Mouse (Mus musculus) erythroblast, adult 5-6 weeks (primary cell): ENCODE measurements around the gene Acacb. TPM values are rescaled to one million over a fixed set of nuclear protein-coding genes. Genes with fewer than 3 reads are reported as not detected.

Source experiments
- ATAC-seq: replicated peaks from 2 replicates; pipeline ENCODE4 v1.8.0; 2016; ENCODE audit warnings: moderate number of reproducible peaks, mild to moderate bottlenecking, moderate TSS enrichment, inconsistent platforms; ENCODE audit not compliant: poor library complexity, low FRiP score, severe bottlenecking
- total RNA-seq, 2 experiments: library from RNA; stranded (forward) in 1 of 2; stranded (reverse) in 1 of 2; fragments of 150-400 nt in 1 of 2; fragments of 200-764, 138-1000 nt in 1 of 2; gene quantifications; 2 replicates each; pipeline versions ENCODE4 v1.2.3 to v1.2.4; 2015 to 2017; ENCODE audit warnings: low replicate concordance in 2 of 2

Gene Acacb
- total RNA-seq, 2 experiments from 2014 or later, result not detected

DNA sequence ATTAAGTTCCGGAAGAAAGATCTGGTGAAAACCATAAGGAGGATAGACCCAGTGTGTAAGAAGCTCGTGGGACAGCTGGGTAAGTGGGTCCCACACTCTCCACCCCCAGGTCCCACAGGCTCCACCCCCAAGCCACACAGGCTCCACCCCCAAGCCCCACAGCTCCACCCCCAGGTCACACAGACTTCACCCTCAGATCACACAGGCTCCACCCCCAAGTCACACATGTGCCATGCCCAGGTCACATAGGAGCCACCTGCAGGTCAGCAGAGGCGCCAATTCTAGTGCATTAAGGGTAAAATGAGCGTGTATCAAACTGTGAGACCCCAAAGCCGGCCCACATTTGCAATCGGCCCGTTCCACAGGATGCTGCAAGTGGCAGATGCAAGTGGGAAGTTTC, 100.1 kb downstream of the Acacb start:
- ATAC-seq, result no peak

- ATAC-seq, result no peak
Measured at GRCm38 (mm10) chr5:114248174-114248589, 101.8 kb downstream of the Acacb start.

- no peak for ATAC-seq
Measured at GRCm38 (mm10) chr5:114259495-114259894, 113.2 kb downstream of the Acacb start.

GRCm38 (mm10) chr5:114261494-114261893, 115.2 kb downstream of the Acacb start:
- no peak for ATAC-seq

GRCm38 (mm10) chr5:114264030-114264459, 117.7 kb downstream of the Acacb start:
- ATAC-seq, result no peak

- no peak for ATAC-seq
Measured at GRCm38 (mm10) chr5:114264791-114265190, 118.5 kb downstream of the Acacb start.

DNA sequence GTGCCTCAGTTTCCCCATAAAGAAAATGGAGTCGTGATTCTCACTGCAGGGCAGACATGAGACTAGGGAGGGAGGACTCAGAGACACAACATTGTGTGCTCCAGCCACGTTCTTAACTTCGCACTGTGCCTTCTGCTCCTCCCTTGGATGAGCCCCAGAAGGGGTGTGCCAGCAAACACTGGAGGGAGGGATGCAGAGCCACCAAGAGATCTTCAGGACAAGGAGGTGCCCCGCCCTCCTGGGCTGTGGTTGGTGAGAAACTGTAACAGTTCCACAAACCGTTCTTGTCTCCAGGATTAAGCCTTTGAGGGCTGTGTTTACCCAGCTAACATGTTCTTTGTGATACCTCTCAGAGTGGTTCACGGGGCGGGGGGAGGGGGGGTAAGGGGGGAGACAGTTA, 122.3 kb downstream of the Acacb start:
- no peak for ATAC-seq

DNA sequence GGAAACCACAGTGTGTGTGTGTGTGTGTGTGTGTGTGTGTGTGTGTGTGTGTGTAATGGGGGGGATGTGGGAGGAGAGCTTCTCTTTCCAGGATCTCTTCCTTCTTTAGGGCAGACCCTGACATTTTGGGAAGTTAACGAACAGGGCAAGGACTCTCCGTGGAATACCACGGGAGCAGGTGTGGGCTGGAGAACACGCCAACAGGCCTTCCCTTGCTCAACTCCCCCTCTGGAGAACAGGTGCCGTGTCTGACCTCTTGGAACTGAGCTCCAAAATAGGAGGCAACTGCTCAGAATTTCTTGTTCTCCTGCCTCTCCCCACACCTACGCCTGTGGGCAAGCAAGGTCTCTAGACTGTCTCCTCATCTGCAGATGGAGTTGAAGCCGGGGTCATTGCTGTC, 123.2 kb downstream of the Acacb start:
- no peak for ATAC-seq

DNA sequence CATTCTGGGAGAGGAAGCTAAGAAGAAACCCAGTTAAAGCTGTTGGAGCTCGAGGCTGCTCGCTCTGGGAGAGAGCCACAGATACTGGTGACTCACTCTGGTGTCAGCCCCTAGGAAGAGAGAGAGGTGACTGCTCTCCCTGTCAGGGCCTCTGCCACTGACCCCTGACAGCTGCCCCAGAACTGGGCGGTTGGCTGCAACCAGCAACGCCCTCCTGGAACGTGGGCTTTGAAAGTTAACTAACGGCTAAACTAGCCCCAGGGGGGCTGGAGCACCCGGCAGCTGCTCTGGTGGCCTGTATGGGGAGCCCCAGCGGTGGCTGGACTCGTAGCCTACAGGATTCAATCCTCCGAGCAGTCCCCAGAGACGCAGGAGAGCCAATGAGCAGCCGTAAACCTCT, 123.6 kb downstream of the Acacb start:
- no peak for ATAC-seq

GRCm38 (mm10) chr5:114273693-114274402, 127.5 kb downstream of the Acacb start, which contains the start of gene Foxn4:
TSS of gene Foxn4 (minus strand) at chr5:114273807.
- no peak for ATAC-seq

- no peak for ATAC-seq
Measured at GRCm38 (mm10) chr5:114275339-114275738, 129.0 kb downstream of the Acacb start.

DNA sequence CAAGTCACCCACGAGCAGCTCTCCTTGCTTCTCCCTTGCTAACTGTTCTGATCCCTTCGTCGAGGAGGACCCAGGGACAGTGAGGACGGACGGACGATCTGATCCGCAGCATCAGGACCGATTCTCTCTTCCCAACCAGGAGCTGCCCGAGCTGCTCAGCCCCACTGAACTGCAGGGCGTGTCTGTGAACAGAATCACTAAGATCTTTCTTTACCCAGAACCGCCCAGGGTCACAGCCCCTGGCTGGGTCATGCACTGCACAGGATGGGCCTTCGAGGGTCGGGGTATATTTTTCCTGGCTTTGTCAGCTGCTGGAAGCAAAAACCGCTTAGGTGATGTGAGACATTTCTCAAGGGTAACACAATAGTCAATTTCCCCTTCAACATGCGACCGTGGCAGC, 129.7 kb downstream of the Acacb start:
- ATAC-seq, result no peak

DNA sequence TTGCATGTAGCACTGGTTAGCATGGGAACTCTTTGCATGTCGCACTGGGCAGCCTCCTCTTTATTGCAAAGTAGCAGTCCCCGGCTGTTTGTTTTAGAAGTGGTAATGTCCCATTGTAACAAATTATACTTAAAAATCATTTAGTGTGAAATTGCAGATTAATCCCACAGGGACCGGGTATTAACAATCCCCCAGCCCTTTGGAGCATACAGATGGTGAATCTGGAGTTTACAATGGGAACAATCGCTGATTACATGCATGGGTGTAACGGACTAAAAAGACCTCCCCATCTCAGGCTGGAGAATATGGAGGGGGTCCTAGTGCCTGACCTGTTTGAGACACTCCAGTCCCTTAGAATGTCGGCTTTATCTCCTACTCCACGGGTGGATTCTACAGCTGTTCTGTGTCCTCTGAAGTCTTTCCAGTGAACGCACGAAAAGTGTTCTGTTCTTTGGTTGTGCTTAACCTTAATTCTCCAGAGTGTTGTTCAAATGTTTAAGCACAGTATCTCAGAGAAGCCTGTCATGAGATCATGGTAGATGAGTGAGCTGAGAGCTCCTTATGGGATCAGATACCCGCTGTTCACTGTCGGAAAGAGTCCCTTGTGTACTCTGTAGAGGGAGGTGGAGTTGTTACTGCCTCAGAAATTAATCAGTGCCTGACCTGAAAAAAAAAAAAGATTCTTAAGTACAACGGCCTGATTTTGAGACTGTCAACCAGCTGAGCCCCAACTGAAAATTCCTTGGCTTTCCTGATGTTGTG, 133.2 kb downstream of the Acacb start:
- no peak for ATAC-seq

DNA sequence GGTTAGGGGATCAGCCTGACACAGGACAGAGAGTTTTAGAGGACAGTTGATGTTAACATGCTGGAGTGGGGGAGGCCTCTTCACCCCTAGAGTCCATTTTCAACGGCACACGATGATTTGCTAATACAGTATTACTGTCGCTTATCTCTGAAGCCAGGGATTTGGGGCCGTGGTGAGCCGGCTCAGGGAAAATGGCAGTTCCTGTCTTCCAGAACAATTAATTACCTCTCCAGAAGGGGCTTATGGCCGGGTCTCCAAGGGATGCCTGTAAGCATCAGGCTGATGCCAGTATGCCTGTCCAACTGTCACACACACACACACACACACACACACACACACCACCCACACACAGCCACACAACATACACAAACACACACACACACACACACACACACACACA, 136.0 kb downstream of the Acacb start:
- no peak for ATAC-seq

- ATAC-seq, result no peak
Measured at GRCm38 (mm10) chr5:114284604-114285397, 138.5 kb downstream of the Acacb start.

DNA sequence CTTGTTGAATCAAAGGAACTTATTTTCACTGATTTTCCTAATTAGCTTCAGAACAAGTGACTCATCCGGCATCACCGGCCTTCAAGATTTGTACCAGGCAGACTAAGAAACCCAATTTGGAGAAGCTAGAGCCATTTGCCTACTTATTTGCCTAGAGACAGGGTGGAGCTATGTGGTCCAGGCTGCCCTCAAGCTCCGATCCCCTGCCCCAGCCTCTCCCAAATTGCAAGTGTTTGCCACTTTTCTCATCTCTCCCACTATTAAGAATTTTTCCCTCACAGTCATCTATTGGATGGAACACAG, 139.0 kb downstream of the Acacb start:
- ATAC-seq, result no peak

DNA sequence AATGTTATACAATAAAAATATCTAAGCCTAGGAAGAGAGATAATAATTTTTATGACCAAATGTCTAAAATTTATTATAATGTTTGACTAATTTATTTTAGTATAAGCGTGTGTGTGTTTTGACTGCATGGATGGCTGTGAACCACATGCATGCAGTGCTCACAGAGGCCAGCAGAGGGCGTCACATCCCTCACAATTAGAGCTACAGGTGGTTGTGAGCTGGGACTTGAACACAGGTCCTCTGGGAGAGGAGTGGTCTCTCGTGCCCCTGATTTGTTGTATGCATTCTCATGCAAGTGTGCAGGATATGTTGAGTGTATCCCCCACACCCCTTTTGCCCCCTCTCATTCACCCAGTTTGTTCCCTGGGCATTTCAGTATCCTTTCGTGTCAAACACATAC, 139.8 kb downstream of the Acacb start:
- ATAC-seq, result no peak

DNA sequence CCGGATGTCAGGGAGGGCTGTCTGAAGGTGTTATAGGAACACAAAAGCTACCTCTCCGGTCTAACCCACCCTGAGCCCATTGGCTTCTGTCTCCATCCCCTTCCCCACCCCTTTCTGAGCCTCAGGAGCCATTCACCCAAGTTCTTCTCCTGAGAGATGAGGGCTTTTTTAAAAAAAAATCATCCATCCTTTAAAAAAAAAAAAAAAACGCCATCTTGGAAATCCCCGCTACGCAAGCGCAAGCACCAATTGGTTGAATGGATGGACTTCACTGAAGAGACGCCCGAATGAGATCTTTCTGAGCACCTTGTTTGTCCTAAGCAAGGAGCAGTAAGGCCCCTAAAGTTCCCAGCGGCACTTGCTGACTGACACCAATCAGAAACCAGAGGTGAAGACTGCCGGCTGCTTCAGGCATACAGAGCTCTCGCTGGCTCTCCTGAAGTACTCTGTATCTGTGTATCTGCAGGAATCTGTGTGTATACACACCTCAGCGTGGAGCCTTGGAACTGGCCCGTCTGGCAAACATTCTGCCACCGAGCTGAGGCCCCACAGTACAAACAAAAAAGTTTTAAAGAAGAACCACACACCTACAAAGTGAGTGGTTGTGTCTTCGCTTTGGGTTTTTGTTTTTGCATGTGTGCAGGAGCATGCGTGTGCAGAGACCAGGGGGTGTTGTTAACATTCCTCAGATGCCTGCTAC, 140.7 kb downstream of the Acacb start:
- no peak for ATAC-seq

- ATAC-seq, result no peak
Measured at GRCm38 (mm10) chr5:114288396-114288795, 142.1 kb downstream of the Acacb start.

GRCm38 (mm10) chr5:114288874-114289273, 142.5 kb downstream of the Acacb start, which contains the start of gene Myo1h:
TSS of gene Myo1h (plus strand) at chr5:114289166.
- ATAC-seq, result no peak
